Mouse (Mus musculus): ENCODE data around the gene Casp1. TPM values are rescaled to one million over a fixed set of nuclear protein-coding genes. Genes with fewer than 3 reads are reported as not detected.

Casp1 gene
- polyA plus RNA-seq, 1 experiment: 7.9 TPM

Other genes with a start within 250 kb of the Casp1 start
- 0.82 TPM in 2 replicates for gene Casp4, start 10.3 kb downstream of the Casp1 start, polyA plus RNA-seq (2012; rRNA removed)
- 1.6 TPM in 2 replicates for gene Casp12, start 46.9 kb downstream of the Casp1 start, polyA plus RNA-seq (2012; rRNA removed)

Data from frontal cortex, adult 2 months (tissue).